Mouse (Mus musculus): ENCODE data around the gene Smg9.
"Not testable (repeated sequence)": the region's sequence is repeated elsewhere in the genome, so short reads cannot be mapped to it uniquely, and the experiment has no call there.

The Smg9 gene

DNA sequence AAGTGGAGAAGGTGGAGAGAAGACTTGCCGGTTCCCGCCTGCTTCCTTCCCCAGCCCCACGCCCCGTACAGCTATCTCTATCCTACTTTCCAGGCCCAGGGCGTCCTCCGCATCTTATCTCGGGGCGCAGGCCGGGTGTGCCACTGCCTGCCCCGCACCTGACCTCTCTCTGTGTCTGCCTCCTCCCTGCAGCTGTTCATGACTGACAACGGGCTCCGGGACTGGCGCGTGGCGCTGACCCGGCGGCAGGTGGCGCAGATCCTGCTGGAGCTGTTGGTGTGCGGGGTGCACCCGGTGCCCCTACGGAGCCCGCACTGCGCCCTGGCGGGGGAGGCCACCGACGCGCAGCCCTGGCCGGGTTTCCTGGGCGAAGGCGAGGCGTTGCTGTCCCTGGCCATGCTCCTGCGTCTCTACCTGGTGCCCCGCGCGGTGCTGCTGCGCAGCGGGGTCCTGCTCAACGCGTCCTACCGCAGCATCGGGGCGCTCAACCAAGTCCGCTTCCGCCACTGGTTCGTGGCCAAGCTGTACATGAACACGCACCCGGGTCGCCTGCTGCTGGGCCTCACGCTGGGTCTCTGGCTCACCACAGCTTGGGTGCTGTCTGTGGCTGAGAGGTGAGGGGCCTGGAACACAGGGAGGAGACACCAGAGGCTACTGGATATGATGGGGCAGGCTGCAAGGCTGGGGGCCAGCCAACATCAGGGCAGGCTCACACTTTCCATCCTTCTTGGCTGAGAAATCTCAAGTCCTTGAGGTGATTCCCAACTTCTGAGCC is 22.1 kb upstream of the Smg9 start:
- peak; percentile 63 for DNase-seq (ENCODE audit: low spot score)

DNA sequence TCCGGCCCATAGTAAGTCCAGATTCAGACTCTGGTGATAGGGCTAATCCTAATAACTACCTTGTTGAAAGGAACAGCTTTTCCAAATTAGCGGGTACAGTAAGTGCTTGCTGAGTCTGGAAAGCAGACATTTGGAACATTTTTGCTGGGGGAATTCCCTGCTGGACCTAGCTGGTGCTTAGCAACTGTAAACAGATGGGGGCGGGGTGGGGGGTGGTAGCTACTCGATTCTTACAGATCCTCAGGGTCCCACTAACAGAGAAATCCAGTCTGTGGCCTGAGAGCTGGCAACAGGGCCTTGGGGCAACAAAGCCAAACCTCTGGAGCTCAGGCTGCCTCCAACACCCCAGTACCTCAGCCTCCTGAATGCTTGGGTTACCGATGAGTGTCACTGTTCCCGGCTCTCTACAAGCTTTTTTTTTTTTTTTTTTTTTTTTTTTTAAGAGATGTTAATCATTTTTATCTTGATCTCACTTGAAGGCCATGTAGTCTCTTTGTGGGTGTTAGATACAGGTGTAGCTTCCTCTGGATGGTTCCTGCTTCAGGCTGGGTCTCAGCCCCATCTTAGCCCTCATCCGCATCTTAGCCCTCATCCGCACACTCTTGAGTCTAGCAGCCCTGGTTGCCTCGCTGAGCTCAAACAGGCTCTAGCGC is 21.2 kb upstream of the Smg9 start:
- peak; percentile 74 for DNase-seq (ENCODE audit: low spot score)

DNA sequence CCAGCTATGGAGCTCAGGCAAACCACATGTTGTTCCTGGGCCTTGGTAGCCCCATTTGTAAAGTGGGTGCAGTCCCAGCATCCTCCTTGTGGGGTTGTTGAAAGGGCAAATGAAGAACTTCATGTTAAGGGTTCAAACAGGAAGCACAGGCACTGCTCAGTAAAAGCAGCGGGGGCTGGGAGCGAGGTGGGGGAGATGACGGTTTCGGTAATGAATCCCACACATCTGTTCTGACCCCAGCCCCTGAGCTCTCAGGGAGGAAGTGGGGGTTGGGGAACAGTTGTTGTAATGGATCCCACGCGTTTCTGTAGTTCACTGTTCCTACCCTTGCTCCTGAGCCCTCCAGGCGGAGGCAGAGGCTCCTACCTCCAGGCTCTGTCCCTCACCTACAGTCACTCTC is 19.5 kb upstream of the Smg9 start:
- peak; percentile 72 for DNase-seq (ENCODE audit: low spot score)

GRCm38 (mm10) chr7:24380370-24380769 is 19.0 kb upstream of the Smg9 start:
- no peak for DNase-seq (ENCODE audit: low spot score)

- DNase-seq (ENCODE audit: low spot score), result no peak
These were observed 16.6 kb upstream of the Smg9 start for GRCm38 (mm10) chr7:24382730-24383372.

- DNase-seq (ENCODE audit: low spot score), result no peak
These were observed 15.3 kb upstream of the Smg9 start for GRCm38 (mm10) chr7:24384070-24384469.

DNA sequence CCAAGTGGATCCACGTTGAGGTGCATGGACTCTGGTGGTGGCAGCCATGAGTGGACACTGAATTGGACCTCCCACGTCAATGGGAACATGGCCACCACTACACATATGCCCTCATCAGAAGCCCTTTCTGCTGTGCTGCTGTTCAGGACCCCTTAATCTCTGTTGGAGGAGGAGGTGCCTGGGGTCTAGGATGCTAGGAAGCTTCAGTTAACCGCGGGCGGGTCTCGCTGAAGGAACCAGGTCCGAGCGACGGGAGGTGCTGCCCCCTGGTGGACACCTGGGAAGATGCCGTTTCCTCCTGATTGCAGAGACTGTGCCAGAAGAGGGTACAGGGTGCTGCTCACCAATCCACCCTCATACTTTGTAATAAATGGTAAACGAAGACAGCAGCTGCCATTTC is 14.6 kb upstream of the Smg9 start:
- DNase-seq (ENCODE audit: low spot score), result peak; percentile 80

DNA sequence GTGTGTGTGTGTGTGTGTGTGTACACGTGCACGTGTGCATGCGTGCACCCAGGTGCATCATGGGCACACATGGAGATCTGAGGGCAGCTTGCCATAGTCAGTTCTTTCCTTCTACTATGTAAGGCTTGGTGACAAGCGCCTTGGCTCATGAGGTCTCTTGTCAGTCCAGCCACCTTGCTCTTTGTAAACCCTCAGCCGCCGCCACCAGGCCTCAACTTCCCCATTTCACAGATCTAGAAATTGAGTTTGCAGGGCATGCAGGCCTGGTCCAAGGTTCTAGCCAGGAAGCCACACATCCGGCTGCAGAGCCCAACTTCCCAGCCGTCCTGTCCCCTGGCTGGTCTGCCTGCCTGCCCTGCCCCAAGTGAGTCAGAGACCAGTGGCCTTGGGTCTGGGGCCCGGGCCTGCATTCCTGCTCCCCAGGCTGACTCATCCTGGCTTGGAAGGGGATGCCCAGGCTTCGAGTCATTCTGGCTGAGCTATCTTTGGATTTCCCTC is 12.3 kb upstream of the Smg9 start:
- DNase-seq (ENCODE audit: low spot score), result no peak

DNA sequence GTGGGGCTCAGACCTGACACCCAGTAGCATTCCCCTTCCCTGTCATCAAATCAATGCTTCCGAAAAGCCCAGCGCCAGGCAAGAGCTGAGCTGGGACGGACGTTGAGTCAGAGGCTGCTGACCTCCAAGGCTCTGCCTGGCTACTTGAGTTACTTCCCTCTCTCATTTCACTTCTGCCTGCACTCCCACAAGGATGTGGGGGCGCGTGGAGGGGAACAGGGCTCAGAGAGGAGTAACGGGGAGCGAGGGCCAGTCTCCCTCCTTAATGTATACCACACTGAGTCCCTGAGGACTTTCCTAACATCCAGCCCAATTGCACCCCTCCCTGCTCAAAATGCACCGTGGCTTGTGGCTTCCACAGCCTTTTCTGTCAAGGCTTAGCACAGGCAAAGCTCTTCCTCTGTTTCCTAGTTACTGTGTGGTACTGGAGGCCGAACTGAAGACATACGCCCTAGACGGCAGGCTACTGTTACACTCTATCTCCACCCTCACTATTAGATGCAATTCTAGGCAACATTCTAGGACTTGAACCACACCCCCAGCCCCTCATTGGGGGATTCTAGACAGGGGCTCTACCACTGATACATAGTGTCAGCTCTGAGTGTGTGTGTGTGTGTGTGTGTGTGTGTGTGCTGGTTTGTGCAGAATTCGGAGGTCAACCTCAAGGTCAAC is 9.8 kb upstream of the Smg9 start:
- DNase-seq (ENCODE audit: low spot score), result no peak

DNA sequence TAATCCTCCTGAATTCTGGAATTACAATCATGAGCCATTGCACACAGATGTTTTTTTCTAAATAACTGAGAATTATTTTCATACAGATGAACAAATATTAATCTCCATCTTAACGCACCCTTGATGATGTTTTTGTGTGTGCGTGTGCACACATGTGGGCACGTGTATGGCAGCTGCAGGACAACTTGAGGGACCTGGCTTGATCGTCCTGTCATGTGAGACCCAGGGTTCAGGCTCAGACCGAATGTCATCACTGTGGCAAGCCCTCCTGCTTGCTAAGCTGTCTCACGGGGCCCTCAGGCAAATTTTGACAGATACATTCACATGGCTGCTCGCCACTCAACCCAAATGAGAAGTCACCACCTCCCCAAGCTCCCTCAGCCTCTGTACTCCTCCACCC is 8.9 kb upstream of the Smg9 start:
- DNase-seq (ENCODE audit: low spot score), result no peak

- DNase-seq (ENCODE audit: low spot score), result no peak
These were observed 8.3 kb upstream of the Smg9 start for GRCm38 (mm10) chr7:24391077-24391476.

- DNase-seq (ENCODE audit: low spot score), result no peak
These were observed 7.7 kb upstream of the Smg9 start for GRCm38 (mm10) chr7:24391687-24392086.

DNA sequence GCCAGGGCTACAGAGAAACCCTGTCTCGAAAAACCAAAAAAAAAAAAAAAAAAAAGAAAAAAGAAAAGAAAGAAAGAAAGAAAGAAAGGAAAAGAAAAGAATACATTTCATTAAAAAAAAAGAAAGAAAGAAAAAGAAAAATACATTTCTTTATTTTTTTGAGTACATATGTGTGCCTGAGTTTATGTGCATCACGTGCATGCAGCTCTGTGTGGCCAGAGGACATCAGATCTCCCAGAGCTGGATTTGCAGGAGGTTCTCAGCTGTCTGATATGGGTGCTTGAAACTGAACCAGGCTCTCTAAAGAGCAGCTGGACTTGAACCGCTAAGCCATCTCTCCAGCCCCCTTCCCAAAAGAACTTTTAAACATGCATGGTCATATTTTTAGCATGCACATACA is 5.4 kb upstream of the Smg9 start:
- no peak for DNase-seq (ENCODE audit: low spot score)

DNA sequence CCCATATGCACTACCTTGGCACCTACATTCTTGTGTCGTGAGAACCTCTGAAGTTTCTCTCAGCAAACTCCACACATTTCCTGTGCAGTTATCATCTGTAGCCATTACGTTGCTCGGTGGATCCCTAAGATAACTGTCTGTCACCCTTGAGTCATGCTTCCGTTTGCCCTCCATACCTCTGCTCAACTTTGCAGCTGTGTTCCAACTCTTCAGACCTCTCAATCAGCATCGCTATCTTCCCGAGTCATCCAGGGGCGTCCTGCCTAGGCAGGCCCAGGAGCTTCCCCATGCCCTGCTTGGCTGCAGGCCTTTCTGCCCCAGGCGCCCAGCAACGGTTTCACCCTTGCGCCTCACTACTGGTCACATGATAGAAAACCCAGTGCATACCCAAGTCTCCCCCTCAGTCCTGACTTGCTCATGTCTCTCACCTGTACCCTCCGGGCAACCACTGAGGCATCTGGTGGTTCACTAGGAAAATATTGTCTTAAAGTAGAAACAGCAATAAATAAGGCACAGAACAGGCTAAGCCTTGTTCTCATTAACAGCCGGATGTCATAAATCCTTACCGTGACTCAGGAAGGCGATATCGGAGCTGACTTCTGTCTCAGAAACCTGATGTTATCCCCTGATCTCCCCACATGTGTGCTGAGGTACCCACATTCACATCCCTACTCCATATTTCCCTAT is 4.8 kb upstream of the Smg9 start:
- no peak for DNase-seq (ENCODE audit: low spot score)

DNA sequence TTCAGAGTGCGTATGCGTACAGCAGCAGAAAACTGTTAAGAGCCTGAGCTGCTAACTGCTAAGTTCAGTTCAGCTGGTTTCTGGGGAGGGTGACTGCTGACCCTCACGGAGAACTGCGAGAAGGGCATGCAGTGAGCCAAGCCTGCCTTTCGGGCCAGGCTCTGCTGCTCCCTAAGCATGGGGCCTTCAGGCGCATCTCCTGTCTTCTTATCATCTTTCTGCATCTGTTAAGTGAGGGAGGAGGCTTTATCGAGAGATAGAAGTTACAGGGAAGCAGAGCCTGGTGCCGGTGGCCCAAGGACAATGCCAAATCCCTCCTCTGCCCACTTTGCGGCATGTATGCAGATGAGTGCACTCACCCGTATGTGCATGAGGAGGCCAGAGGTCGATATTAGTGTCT is 2.6 kb upstream of the Smg9 start:
- DNase-seq (ENCODE audit: low spot score), result no peak

DNA sequence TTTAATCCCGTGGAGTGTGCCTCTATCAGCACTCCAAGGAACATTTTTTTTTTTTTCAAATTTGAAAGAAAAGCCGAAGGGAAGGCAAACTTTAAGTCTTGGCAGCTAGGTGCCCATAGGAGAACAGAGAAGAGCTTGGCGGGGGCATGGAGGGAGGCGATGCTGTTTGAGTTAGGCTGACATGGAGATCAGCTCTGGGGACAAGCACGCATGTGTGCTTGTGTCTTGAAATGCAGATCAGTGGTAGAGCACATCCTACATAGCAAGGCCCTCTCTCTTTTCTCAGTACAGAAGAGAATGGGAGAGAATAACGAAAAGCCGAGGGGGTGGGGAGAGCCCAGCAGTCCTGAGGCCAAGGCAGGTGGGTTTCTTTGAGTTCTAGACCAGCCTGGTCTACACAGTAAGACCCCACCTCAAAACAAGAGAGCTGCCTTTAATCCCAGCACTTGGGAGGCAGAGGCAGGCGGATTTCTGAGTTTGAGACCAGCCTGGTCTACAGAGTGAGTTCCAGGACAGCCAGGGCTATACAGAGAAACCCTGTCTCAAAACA is 980 bp upstream of the Smg9 start:
- no peak for DNase-seq (ENCODE audit: low spot score)

DNA sequence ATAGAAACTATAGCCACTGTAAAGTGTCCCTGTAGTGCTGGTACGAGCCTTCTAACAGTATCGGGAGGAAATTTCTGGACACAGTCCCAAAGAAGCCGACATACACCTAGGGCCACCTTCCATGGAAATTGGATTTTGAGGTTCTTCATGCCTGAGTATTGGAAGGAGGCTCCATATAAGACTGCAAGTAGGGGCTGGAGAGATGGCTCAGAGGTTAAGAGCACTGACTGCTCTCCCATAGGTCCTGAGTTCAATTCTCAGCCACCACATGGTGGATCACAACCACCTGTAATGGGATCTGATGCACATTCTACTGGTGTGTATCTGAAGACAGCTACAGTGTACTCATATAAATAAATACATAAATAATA is 648 bp downstream of the Smg9 start:
- DNase-seq (ENCODE audit: low spot score), result no peak

DNA sequence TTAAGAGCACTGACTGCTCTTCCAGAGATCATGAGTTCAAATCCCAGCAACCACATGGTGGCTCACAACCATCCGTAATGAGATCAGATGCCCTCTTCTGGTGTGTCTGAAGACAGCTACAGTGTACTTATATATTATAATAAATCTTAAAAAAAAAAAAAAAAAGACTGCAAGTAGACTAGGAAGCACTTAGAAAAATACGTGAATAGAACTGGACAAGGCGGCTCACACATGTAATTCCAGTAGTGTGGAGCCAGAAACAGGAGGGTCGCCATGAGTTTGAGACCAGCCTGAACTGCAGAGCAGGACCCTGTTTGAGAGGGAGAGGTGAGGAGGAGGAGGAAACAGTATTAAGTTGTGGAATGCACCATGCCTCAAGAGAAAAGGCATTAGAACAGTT is 1.1 kb downstream of the Smg9 start:
- not testable (repeated sequence) for DNase-seq (ENCODE audit: low spot score)

DNA sequence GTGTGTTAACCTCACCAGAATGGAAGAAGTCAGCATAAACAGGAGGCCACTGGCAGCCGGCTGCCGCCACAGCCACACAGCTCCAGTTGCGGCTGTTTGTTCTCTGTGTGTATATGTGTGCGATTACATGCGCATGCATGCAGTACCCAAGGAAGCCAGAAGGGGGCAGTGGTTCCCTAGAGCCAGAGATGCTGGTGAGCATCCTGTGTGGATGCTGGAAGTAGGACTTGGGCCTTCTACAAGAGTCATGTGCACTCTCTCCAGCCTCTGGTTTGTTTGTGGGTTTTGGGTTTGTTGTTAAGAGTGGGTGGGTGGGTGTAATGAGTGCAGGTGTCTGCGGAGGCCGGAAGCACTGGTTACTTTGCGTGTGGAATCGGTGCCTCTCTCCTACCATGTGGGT is 3.4 kb downstream of the Smg9 start:
- DNase-seq (ENCODE audit: low spot score), result peak; percentile 39

GRCm38 (mm10) chr7:24405649-24406048 is 6.2 kb downstream of the Smg9 start:
- no peak for DNase-seq (ENCODE audit: low spot score)

GRCm38 (mm10) chr7:24406528-24407344 is 7.3 kb downstream of the Smg9 start:
- peak; percentile 74 for DNase-seq (ENCODE audit: low spot score)

Data from T-cell, adult 2 months (primary cell).